In the genomic region with DNA sequence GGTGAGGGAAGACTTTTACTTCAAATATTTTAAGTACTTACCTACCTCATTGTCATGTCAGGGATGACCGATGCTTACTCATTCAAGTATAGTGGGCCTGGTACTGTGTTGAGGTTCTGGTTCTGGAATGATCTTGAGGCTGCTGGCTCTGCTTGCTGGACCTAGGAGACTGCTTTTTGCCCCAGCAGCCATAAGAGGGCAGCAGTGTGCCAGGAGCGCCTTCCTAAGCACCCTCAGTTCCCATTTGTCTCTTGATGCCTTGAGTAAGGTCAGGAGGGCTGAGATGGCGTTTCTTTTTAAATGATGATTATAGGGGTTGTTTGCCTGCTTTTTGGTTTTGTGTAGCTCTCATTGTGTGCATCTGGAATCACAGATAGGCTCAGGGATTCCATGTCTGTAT, we compare ENCODE assay signal across 8 mouse cellular contexts. TPM values are rescaled to one million over a fixed set of nuclear protein-coding genes. Genes with fewer than 3 reads are reported as not detected.
DNase-seq lines count a peak whose midpoint lies in the region; ATAC-seq and TF ChIP-seq lines count a peak whose summit lies in the region.

No protein-coding gene starts in this region.

- no peaks in the 10 kb centered on the region for H3K9me3 ChIP-seq in E14TG2a.4 (ENCODE audit: low read length)
- H3K9me3 ChIP-seq in hindbrain, postnatal 0 days (ENCODE audit: low read length): no peaks in the 10 kb centered on the region
- no peaks in the 10 kb centered on the region for H3K9me3 ChIP-seq in neural tube, embryonic 14.5 days (ENCODE audit: control insufficient read depth, low read length)

- TF ChIP-seq POLR2A in cerebellum, adult 2 months (IDR thresholded peaks at IDR 0.05; ENCODE audit: borderline replicate concordance, insufficient read depth, low read length): no peak
- TF ChIP-seq POLR2A in liver, adult 2 months (IDR thresholded peaks at IDR 0.05; ENCODE audit: extremely low read depth, insufficient read depth, low read length): no peak

- no peak overlapping the region for H3K4me2 ChIP-seq in hindbrain, postnatal 0 days (ENCODE audit: low read depth, low read length)
- H3K4me2 ChIP-seq in neural tube, embryonic 14.5 days (ENCODE audit: low read depth, low read length): no peak overlapping the region

- H3K36me3 ChIP-seq in E14TG2a.4 (ENCODE audit: insufficient read depth, low read length): peaks cover 87% of the 10 kb centered on the region
- H3K36me3 ChIP-seq in hindbrain, postnatal 0 days (ENCODE audit: insufficient read depth, low read length): peaks cover 39% of the 10 kb centered on the region
- H3K36me3 ChIP-seq in liver, adult 2 months (ENCODE audit: control insufficient read depth, insufficient read depth, low read length): peaks cover 21% of the 10 kb centered on the region
- H3K36me3 ChIP-seq in neural tube, embryonic 14.5 days (ENCODE audit: control insufficient read depth, insufficient read depth, low read length): peaks cover 46% of the 10 kb centered on the region

- WGBS in cerebellum, adult 2 months: 17% methylated on average over 3 of the region's 3 CpGs
- 30% methylated on average over 3 of the region's 3 CpGs for WGBS in hindbrain, postnatal 0 days
- WGBS in liver, adult 2 months: 46% methylated on average over 3 of the region's 3 CpGs
- WGBS in neural tube, embryonic 14.5 days: 42% methylated on average over 3 of the region's 3 CpGs

- H3K4me3 ChIP-seq in E14TG2a.4 (replicated peaks; ENCODE audit: low read length): no peak overlapping the region
- H3K4me3 ChIP-seq in cerebellum, adult 2 months (replicated peaks; ENCODE audit: insufficient read depth, low read depth, low read length): no peak overlapping the region
- H3K4me3 ChIP-seq in hindbrain, postnatal 0 days (ENCODE audit: low read length): no peak overlapping the region
- no peak overlapping the region for H3K4me3 ChIP-seq in liver, adult 2 months (ENCODE audit: insufficient read depth, low read depth, low read length)
- no peak overlapping the region for H3K4me3 ChIP-seq in neural tube, embryonic 14.5 days (ENCODE audit: low read depth, low read length)

- ATAC-seq in frontal cortex, adult (ENCODE audit: low TSS enrichment): peak; percentile 60
- ATAC-seq in hindbrain, postnatal 0 days: peak; percentile 54; the same call in 1 of the 2 replicates
- peak; percentile 54 for ATAC-seq in neural tube, embryonic 14.5 days (ENCODE audit: low read depth)
- ATAC-seq in activated CD4-positive, CD25-positive, alpha-beta regulatory T cell, adult 4 months: no peak

- H3K27me3 ChIP-seq in E14TG2a.4 (ENCODE audit: insufficient read depth, low read length): no peaks in the 10 kb centered on the region
- no peaks in the 10 kb centered on the region for H3K27me3 ChIP-seq in cerebellum, adult 2 months (ENCODE audit: control insufficient read depth, insufficient read depth, low read length)
- no peaks in the 10 kb centered on the region for H3K27me3 ChIP-seq in hindbrain, postnatal 0 days (ENCODE audit: insufficient read depth, low read length)
- no peaks in the 10 kb centered on the region for H3K27me3 ChIP-seq in liver, adult 2 months (ENCODE audit: control insufficient read depth, insufficient read depth, low read length)
- H3K27me3 ChIP-seq in neural tube, embryonic 14.5 days (ENCODE audit: control insufficient read depth, insufficient read depth, low read length): no peaks in the 10 kb centered on the region

- H3K27ac ChIP-seq in cerebellum, adult 2 months (ENCODE audit: insufficient read depth, low read length): no peak overlapping the region
- no peak overlapping the region for H3K27ac ChIP-seq in hindbrain, postnatal 0 days
- H3K27ac ChIP-seq in liver, adult 2 months (replicated peaks; ENCODE audit: insufficient read depth, low read depth, low read length): no peak overlapping the region
- H3K27ac ChIP-seq in neural tube, embryonic 14.5 days (ENCODE audit: low read depth, low read length): no peak overlapping the region

- DNase-seq in 416B (ENCODE audit: low read depth): peak; percentile 78
- peak; percentile 77 to 83 for DNase-seq in cerebellum, adult 2 months
- DNase-seq in hindbrain, postnatal 0 days (ENCODE audit: low spot score): peak; percentile 85
- DNase-seq in liver, adult 2 months (ENCODE audit: extremely low read depth, low read depth, low spot score): peak; percentile 40

- no peak overlapping the region for H3K9ac ChIP-seq in hindbrain, postnatal 0 days (replicated peaks; ENCODE audit: low read length)
- H3K9ac ChIP-seq in liver, adult 2 months (ENCODE audit: low read depth, low read length): no peak overlapping the region
- H3K9ac ChIP-seq in neural tube, embryonic 14.5 days (replicated peaks; ENCODE audit: low read depth, low read length): no peak overlapping the region

- peaks cover 21% of the 10 kb centered on the region for H3K4me1 ChIP-seq in E14TG2a.4 (replicated peaks; ENCODE audit: low read depth, low read length)
- H3K4me1 ChIP-seq in cerebellum, adult 2 months (ENCODE audit: control insufficient read depth, insufficient read depth, low read length): peaks cover 3% of the 10 kb centered on the region; the same call in 1 of the 2 replicates
- no peaks in the 10 kb centered on the region for H3K4me1 ChIP-seq in hindbrain, postnatal 0 days (ENCODE audit: insufficient read depth, low read length)
- no peaks in the 10 kb centered on the region for H3K4me1 ChIP-seq in liver, adult 2 months (ENCODE audit: control insufficient read depth, insufficient read depth, low read length)
- no peaks in the 10 kb centered on the region for H3K4me1 ChIP-seq in neural tube, embryonic 14.5 days (ENCODE audit: control insufficient read depth, insufficient read depth, low read length)

- peak; percentile 74 for TF ChIP-seq CTCF in E14TG2a.4 (conservative IDR thresholded peaks at IDR 0.05; ENCODE audit: low read length)
- peak; percentile 92 for TF ChIP-seq CTCF in cerebellum, adult 2 months (IDR thresholded peaks at IDR 0.05; ENCODE audit: borderline replicate concordance, insufficient read depth, low read depth, low read length)
- peak; percentile 92 for TF ChIP-seq CTCF in hindbrain, postnatal 0 days (IDR thresholded peaks at IDR 0.05; ENCODE audit: low read depth)
- peak; percentile 94 for TF ChIP-seq CTCF in liver, adult 2 months (IDR thresholded peaks at IDR 0.05; ENCODE audit: low read depth, low read length)

- no peaks in the 10 kb centered on the region for H3K79me2 ChIP-seq in liver, adult 2 months (ENCODE audit: control insufficient read depth, insufficient read depth, low read length)

RNA-seq across cellular contexts. Expression of gene Ckb, which starts 18.7 kb away (rescaled TPM):
- polyA plus RNA-seq in cerebellum, adult 2 months (2012; rRNA removed): 5,042 and 5,433 TPM in 2 replicates
- total RNA-seq in hindbrain, postnatal 0 days (2014; rRNA removed): 3,255 and 3,584 TPM in 2 replicates
- 2,405 and 2,624 TPM in 2 replicates for polyA plus RNA-seq in hindbrain, postnatal 0 days (2015; fragmentation: Nextera tagmentation; extraction: Ambion mirVana)
- total RNA-seq in liver, adult 2 months (2014; rRNA removed): 9.7 and 9.9 TPM in 2 replicates
- 15.3 and 17.8 TPM in 2 replicates for polyA plus RNA-seq in liver, adult 2 months (2012; rRNA removed)
- 1,430 and 1,628 TPM in 2 replicates for polyA plus RNA-seq in neural tube, embryonic 14.5 days (2014; fragmentation: Nextera tagmentation; extraction: Ambion mirVana)
- polyA plus RNA-seq in activated CD4-positive, CD25-positive, alpha-beta regulatory T cell, adult 4 months (2017; shearing (Covaris generic)): 10 to 100 TPM; 21.3 to 26.2 TPM

RNA-seq across cellular contexts. Expression of gene Trmt61a, which starts 24.5 kb away (rescaled TPM):
- 14.2 and 14.4 TPM in 2 replicates for polyA plus RNA-seq in cerebellum, adult 2 months (2012; rRNA removed)
- total RNA-seq in hindbrain, postnatal 0 days (2014; rRNA removed): 29.7 and 32.7 TPM in 2 replicates
- 9.2 TPM in 2 replicates for polyA plus RNA-seq in hindbrain, postnatal 0 days (2015; fragmentation: Nextera tagmentation; extraction: Ambion mirVana)
- total RNA-seq in liver, adult 2 months (2014; rRNA removed): 2.3 and 5.3 TPM in 2 replicates
- 17.9 and 33.1 TPM in 2 replicates for polyA plus RNA-seq in liver, adult 2 months (2012; rRNA removed)
- polyA plus RNA-seq in neural tube, embryonic 14.5 days (2014; fragmentation: Nextera tagmentation; extraction: Ambion mirVana): 4.3 and 5.0 TPM in 2 replicates
- polyA plus RNA-seq in activated CD4-positive, CD25-positive, alpha-beta regulatory T cell, adult 4 months (2017; shearing (Covaris generic)): 1 to 10 TPM; 2.7 to 4.3 TPM

RNA-seq across cellular contexts. Expression of gene Bag5, which starts 59.6 kb away (rescaled TPM):
- 52.7 and 54.4 TPM in 2 replicates for polyA plus RNA-seq in cerebellum, adult 2 months (2012; rRNA removed)
- 21.1 and 22.7 TPM in 2 replicates for total RNA-seq in hindbrain, postnatal 0 days (2014; rRNA removed)
- 60.1 and 64.3 TPM in 2 replicates for polyA plus RNA-seq in hindbrain, postnatal 0 days (2015; fragmentation: Nextera tagmentation; extraction: Ambion mirVana)
- 9.5 and 10.1 TPM in 2 replicates for total RNA-seq in liver, adult 2 months (2014; rRNA removed)
- polyA plus RNA-seq in liver, adult 2 months (2012; rRNA removed): 6.7 and 7.7 TPM in 2 replicates
- polyA plus RNA-seq in neural tube, embryonic 14.5 days (2014; fragmentation: Nextera tagmentation; extraction: Ambion mirVana): 68.1 and 71.8 TPM in 2 replicates
- polyA plus RNA-seq in activated CD4-positive, CD25-positive, alpha-beta regulatory T cell, adult 4 months (2017; shearing (Covaris generic)): 10 to 100 TPM; 30.2 to 32.4 TPM

RNA-seq across cellular contexts. Expression of gene Apopt1, which starts 59.6 kb away (rescaled TPM):
- 46.8 and 49.8 TPM in 2 replicates for polyA plus RNA-seq in cerebellum, adult 2 months (2012; rRNA removed)
- total RNA-seq in hindbrain, postnatal 0 days (2014; rRNA removed): 23.6 and 28.1 TPM in 2 replicates
- 60.3 and 63.9 TPM in 2 replicates for polyA plus RNA-seq in hindbrain, postnatal 0 days (2015; fragmentation: Nextera tagmentation; extraction: Ambion mirVana)
- total RNA-seq in liver, adult 2 months (2014; rRNA removed): 21.3 and 24.3 TPM in 2 replicates
- polyA plus RNA-seq in liver, adult 2 months (2012; rRNA removed): 58.2 and 78.4 TPM in 2 replicates
- 65.7 and 69.6 TPM in 2 replicates for polyA plus RNA-seq in neural tube, embryonic 14.5 days (2014; fragmentation: Nextera tagmentation; extraction: Ambion mirVana)
- 10 to 100 TPM; 72.7 to 78.9 TPM for polyA plus RNA-seq in activated CD4-positive, CD25-positive, alpha-beta regulatory T cell, adult 4 months (2017; shearing (Covaris generic))

Comparison
In these comparisons a context has a peak if more than half of its experiments do, and no peak if none do; other contexts are left out.
1. RNA of gene Ckb, which starts 18.7 kb away (polyA plus RNA-seq): 5,042 to 5,433 TPM in cerebellum, adult 2 months, 2,405 to 2,624 TPM in hindbrain, postnatal 0 days and 1,430 to 1,628 TPM in neural tube, embryonic 14.5 days; 21.3 to 26.2 TPM in activated CD4-positive, CD25-positive, alpha-beta regulatory T cell, adult 4 months and 15.3 to 17.8 TPM in liver, adult 2 months; every median in the first group is over 10 times any median in the second.
2. Peak in every context shown above with its lines, with median percentiles within 50 percentile points of each other: DNase-seq and CTCF ChIP-seq.